Mouse (Mus musculus) heart, embryonic 14.5 days (tissue): Measurements from ENCODE around the gene Rpl36a-ps1. TPM values are rescaled to one million over a fixed set of nuclear protein-coding genes. Genes with fewer than 3 reads are reported as not detected.

ENCODE experiments used
- ATAC-seq: fragments of 200-750 bp; cut with Nextera tagmentation; 2 replicates; pipeline ENCODE4 v1.8.0; 2017; ENCODE audit warnings: low read depth, moderate TSS enrichment; ENCODE audit not compliant: insufficient number of reproducible peaks, insufficient read depth, low FRiP score
- H3K27ac ChIP-seq, 2 experiments: fragments of 200-500 bp in 1 of 2; fragments of 300-500 bp in 1 of 2; sonication (generic) in 1 of 2; replicated peaks in 1 of 2; 2 replicates each; pipeline ENCODE4 v1.5.1; 2012 to 2014; ENCODE audit warnings: low read depth in 2 of 2, low read length in 2 of 2, control low read depth in 1 of 2, mild to moderate bottlenecking in 1 of 2, mixed read lengths in 1 of 2; ENCODE audit not compliant: control insufficient read depth in 1 of 2, insufficient read depth in 1 of 2
- H3K27me3 ChIP-seq: fragments of 300-500 bp; sonication (generic); 2 replicates; pipeline ENCODE4 v1.6.1; 2014; ENCODE audit warnings: mild to moderate bottlenecking, low read length, control low read depth; ENCODE audit not compliant: control insufficient read depth, insufficient read depth
- H3K36me3 ChIP-seq: fragments of 300-500 bp; sonication (generic); 2 replicates; pipeline ENCODE4 v1.6.1; 2014; ENCODE audit warnings: mild to moderate bottlenecking, control low read depth, low read length, mixed read lengths; ENCODE audit not compliant: control insufficient read depth, insufficient read depth
- H3K4me1 ChIP-seq, 2 experiments: fragments of 200-500 bp in 1 of 2; fragments of 300-500 bp in 1 of 2; sonication (generic) in 1 of 2; 2 replicates each; pipeline ENCODE4 v1.6.1; 2012 to 2014; ENCODE audit warnings: low read length in 2 of 2, control low read depth in 1 of 2, mixed read lengths in 1 of 2; ENCODE audit not compliant: control insufficient read depth in 2 of 2, insufficient read depth in 2 of 2
- H3K4me2 ChIP-seq: fragments of 300-500 bp; sonication (generic); 2 replicates; pipeline ENCODE4 v1.6.1; 2014; ENCODE audit warnings: mild to moderate bottlenecking, low read length
- H3K4me3 ChIP-seq, 2 experiments: fragments of 200-500 bp in 1 of 2; fragments of 300-500 bp in 1 of 2; sonication (generic) in 1 of 2; 2 replicates each; pipeline ENCODE4 v1.5.1; 2012 to 2014; ENCODE audit warnings: low read length in 2 of 2, mild to moderate bottlenecking in 2 of 2, control low read depth in 1 of 2, low read depth in 1 of 2, moderate library complexity in 1 of 2; ENCODE audit not compliant: control insufficient read depth in 1 of 2, insufficient read depth in 1 of 2
- H3K9ac ChIP-seq: fragments of 300-500 bp; sonication (generic); 2 replicates; pipeline ENCODE4 v1.6.1; 2014; ENCODE audit warnings: mild to moderate bottlenecking, low read length
- H3K9me3 ChIP-seq: fragments of 300-500 bp; sonication (generic); 2 replicates; pipeline ENCODE4 v1.6.1; 2016; ENCODE audit warnings: low read length, control low read depth; ENCODE audit not compliant: control insufficient read depth
- WGBS: fragments of 180-500 bp; shearing (Covaris S2); extraction: QIAGEN DNeasy Blood & Tissue Kit; methylation state at CpG from one replicate; pipeline ENCODE4 v1.1.7; 2014; 5-methylcytosine and 5-hydroxymethylcytosine counted together
- polyA plus RNA-seq: library from polyadenylated mRNA; unstranded; fragments of >200 nt; fragmentation: Nextera tagmentation; extraction: Ambion mirVana; gene quantifications from 2 replicates; pipeline ENCODE4 v1.2.1, GENCODE M21; 2014

Gene Rpl36a-ps1
- polyA plus RNA-seq, 1 experiment from 2014 or later: 1.3 TPM

- ATAC-seq: no peak
- Histone ChIP-seq H3K9me3 (no peaks in the 10 kb centered on the region), H3K27me3 (no peaks in the 10 kb centered on the region), H3K9ac (no peak overlapping the region), H3K4me2 (peak overlapping the region; percentile 34; the same call in 1 of the 2 replicates), H3K27ac (no peak overlapping the region), H3K4me1 (peaks cover 0 to 2% of the 10 kb centered on the region in 2 experiments; a peak in 1 of 4 replicates), H3K4me3 (no peak overlapping the region), H3K36me3 (no peaks in the 10 kb centered on the region)
- 31% methylated on average over 4 of the region's 4 CpGs for WGBS
Measured at GRCm38 (mm10) chr14:98951626-98952290, 42.4 kb downstream of the Rpl36a-ps1 start.

Other genes starting within 250 kb of the Rpl36a-ps1 start
- gene Mzt1, start 51.8 kb upstream of the Rpl36a-ps1 start, polyA plus RNA-seq: 93.8 and 94.1 TPM in 2 replicates
- gene Bora, start 51.9 kb upstream of the Rpl36a-ps1 start, polyA plus RNA-seq: 37.5 and 38.9 TPM in 2 replicates
- 13.9 and 17.0 TPM in 2 replicates for gene Pibf1, start 105.1 kb upstream of the Rpl36a-ps1 start, polyA plus RNA-seq
- 23.8 and 27.5 TPM in 2 replicates for gene Dis3, start 105.5 kb upstream of the Rpl36a-ps1 start, polyA plus RNA-seq